Mouse (Mus musculus) left cerebral cortex, adult 2 months (tissue): ENCODE data around the gene Gm17693. TPM values are rescaled to one million over a fixed set of nuclear protein-coding genes. Genes with fewer than 3 reads are reported as not detected.
"Not testable (repeated sequence)": the region's sequence is repeated elsewhere in the genome, so short reads cannot be mapped to it uniquely, and the experiment has no call there.

Experiments
- DNase-seq, 2 experiments: peaks; one replicate each; pipeline ENCODE4 v3.0.0; 2021 to 2022; ENCODE audit warnings: low spot score in 2 of 2, mixed read lengths in 1 of 2; ENCODE audit errors: extremely low spot score in 1 of 2
- H3K27ac ChIP-seq: fragments of 200-600 bp; 2 replicates; pipeline ENCODE4 v1.8.1; 2022
- H3K4me3 ChIP-seq: fragments of 200-600 bp; 2 replicates; pipeline ENCODE4 v1.8.1; 2022
- intact Hi-C: fragments of 180-260 bp; cut with DNase I; formaldehyde crosslinking; loops from one replicate; pipeline ENCODE4 v1.15.1; 2025
- long read RNA-seq, 2 experiments: library from polyadenylated mRNA; stranded (forward); transcript quantifications; one replicate each; pipeline ENCODE4 v2.0.0; 2021; ENCODE audit warnings: borderline mapping rate in 2 of 2
- total RNA-seq, 2 experiments: library from RNA; stranded (reverse); gene quantifications; 2 replicates each; pipeline ENCODE4 v1.2.3; 2021

The Gm17693 gene
- total RNA-seq: not detected
- long read RNA-seq, experiment 1: 0 reads
- long read RNA-seq, experiment 2: 0 reads

DNA sequence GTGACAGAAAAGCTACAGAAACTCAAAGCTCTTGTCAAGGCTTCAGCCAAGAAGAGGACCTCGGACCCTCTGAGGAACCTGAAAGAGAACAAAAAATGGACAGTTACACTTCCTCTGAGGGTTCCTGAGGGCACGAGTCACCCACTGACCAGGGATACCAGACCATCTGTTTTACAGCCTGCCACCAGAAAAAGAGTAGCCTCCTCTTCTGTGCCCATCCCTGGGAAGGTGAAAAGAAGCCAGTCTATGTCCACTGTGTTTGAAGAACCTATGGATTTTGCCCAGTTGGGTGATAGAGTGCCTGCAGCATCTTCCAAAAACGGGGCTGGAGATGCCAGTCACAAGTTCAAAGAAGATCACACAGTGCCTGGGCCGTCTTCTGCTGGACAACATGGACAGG lies at the start of gene Gm17693:
Gene Gm17693 (plus strand): TSS at position 301 of the 400 bp plus-strand sequence.
- H3K4me3 ChIP-seq, intact Hi-C loops, H3K27ac ChIP-seq, DNase-seq: not testable (repeated sequence)
